Mouse (Mus musculus) liver, adult 2 months (tissue): ENCODE data around the gene Sorbs2. TPM values are rescaled to one million over a fixed set of nuclear protein-coding genes. Genes with fewer than 3 reads are reported as not detected.

Experiments used
- DNase-seq: peaks from one replicate; pipeline ENCODE4 v3.0.0-alpha.2; 2011; ENCODE audit warnings: low read depth, low spot score; ENCODE audit errors: extremely low read depth
- H3K27ac ChIP-seq: fragments of 200-500 bp; replicated peaks from 2 replicates; pipeline ENCODE4 v1.5.1; 2012; ENCODE audit warnings: low read depth, mild to moderate bottlenecking, control low read depth, inconsistent platforms, low read length; ENCODE audit not compliant: insufficient read depth
- H3K27me3 ChIP-seq: fragments of 200-500 bp; 2 replicates; pipeline ENCODE4 v1.6.1; 2012; ENCODE audit warnings: mild to moderate bottlenecking, moderate library complexity, low read length, inconsistent platforms; ENCODE audit not compliant: control insufficient read depth, insufficient read depth
- H3K36me3 ChIP-seq: fragments of 200-500 bp; 2 replicates; pipeline ENCODE4 v1.6.1; 2012; ENCODE audit warnings: low read length, inconsistent platforms; ENCODE audit not compliant: control insufficient read depth, insufficient read depth
- H3K4me1 ChIP-seq: fragments of 200-500 bp; 2 replicates; pipeline ENCODE4 v1.6.1; 2011; ENCODE audit warnings: low read length; ENCODE audit not compliant: control insufficient read depth, insufficient read depth
- H3K4me3 ChIP-seq: fragments of 200-500 bp; 2 replicates; pipeline ENCODE4 v1.5.1; 2011; ENCODE audit warnings: low read depth, mild to moderate bottlenecking, control low read depth, low read length, moderate library complexity; ENCODE audit not compliant: insufficient read depth
- H3K79me2 ChIP-seq: fragments of 200-500 bp; 2 replicates; pipeline ENCODE4 v1.6.1; 2012; ENCODE audit warnings: inconsistent platforms, mild to moderate bottlenecking, low read length, moderate library complexity; ENCODE audit not compliant: control insufficient read depth, insufficient read depth
- H3K9ac ChIP-seq: fragments of 200-500 bp; 2 replicates; pipeline ENCODE4 v1.6.1; 2012; ENCODE audit warnings: low read depth, mild to moderate bottlenecking, control low read depth, inconsistent platforms, low read length
- CTCF ChIP-seq: fragments of 200-500 bp; IDR thresholded peaks from 2 replicates; pipeline ENCODE4 v1.5.1; 2011; ENCODE audit warnings: low read depth, low read length, control low read depth
- POLR2A ChIP-seq: fragments of 200-500 bp; IDR thresholded peaks from 2 replicates; pipeline ENCODE4 v1.6.1; 2011; ENCODE audit warnings: low read length, control low read depth; ENCODE audit not compliant: insufficient read depth; ENCODE audit errors: extremely low read depth
- WGBS: fragments of 180-500 bp; shearing (Covaris S2); methylation state at CpG from one replicate; pipeline ENCODE4 v1.1.7; 2018; 5-methylcytosine and 5-hydroxymethylcytosine counted together
- polyA plus RNA-seq: library from polyadenylated mRNA; depleted of rRNA; stranded (reverse); fragments of >200 nt; gene quantifications from 2 replicates; pipeline ENCODE4 v1.2.3, GENCODE M21; 2012
- total RNA-seq: library from RNA; depleted of rRNA; stranded (reverse); fragments of >200 nt; gene quantifications from 2 replicates; pipeline ENCODE4 v1.2.3, GENCODE M21; 2014

Gene Sorbs2
- total and polyA plus RNA-seq, 2 experiments: 40.7 to 51.9 TPM

DNA sequence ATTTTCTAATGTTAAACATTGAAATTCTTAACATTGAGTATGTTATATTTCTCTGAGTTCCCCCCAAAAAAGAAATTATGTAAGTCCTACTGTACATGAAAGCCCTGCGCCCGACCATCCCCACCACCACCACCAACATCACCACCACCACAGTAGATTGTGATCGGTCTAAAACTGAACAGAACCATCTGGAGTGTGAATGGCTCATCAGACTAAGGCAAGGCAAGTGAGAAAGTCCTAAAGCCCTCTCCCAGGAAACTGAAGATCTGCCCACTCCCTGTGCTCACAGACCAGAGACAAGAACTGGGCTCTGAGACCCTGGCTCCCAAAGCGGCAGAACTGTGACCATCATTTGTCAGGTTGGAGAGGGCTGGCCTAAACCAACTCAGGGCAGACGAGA is 192.5 kb downstream of the Sorbs2 start:
- no peak for DNase-seq
- no peaks in the 10 kb centered on the region for H3K27me3 ChIP-seq

GRCm38 (mm10) chr8:45703700-45704101 is 196.1 kb downstream of the Sorbs2 start:
- Histone ChIP-seq H3K9ac (no peak overlapping the region), H3K27me3 (no peaks in the 10 kb centered on the region), H3K27ac (no peak overlapping the region), H3K79me2 (peaks cover 36% of the 10 kb centered on the region; the same call in 1 of the 2 replicates), H3K4me3 (no peak overlapping the region), H3K4me1 (no peaks in the 10 kb centered on the region), H3K36me3 (peaks cover 4% of the 10 kb centered on the region)
- WGBS: 81% methylated on average over 4 of the region's 4 CpGs
- TF ChIP-seq POLR2A (no peak), CTCF (no peak)
- DNase-seq: no peak

More for the DNA sequence above, 192.5 kb downstream of the Sorbs2 start:
- TF ChIP-seq POLR2A (no peak), CTCF (no peak)
- Histone ChIP-seq H3K4me3 (no peak overlapping the region), H3K27ac (no peak overlapping the region), H3K4me1 (no peaks in the 10 kb centered on the region), H3K79me2 (peaks cover 29% of the 10 kb centered on the region; the same call in 1 of the 2 replicates), H3K36me3 (peaks cover 5% of the 10 kb centered on the region), H3K9ac (no peak overlapping the region)
- 96% methylated on average over 5 of the region's 5 CpGs for WGBS

DNA sequence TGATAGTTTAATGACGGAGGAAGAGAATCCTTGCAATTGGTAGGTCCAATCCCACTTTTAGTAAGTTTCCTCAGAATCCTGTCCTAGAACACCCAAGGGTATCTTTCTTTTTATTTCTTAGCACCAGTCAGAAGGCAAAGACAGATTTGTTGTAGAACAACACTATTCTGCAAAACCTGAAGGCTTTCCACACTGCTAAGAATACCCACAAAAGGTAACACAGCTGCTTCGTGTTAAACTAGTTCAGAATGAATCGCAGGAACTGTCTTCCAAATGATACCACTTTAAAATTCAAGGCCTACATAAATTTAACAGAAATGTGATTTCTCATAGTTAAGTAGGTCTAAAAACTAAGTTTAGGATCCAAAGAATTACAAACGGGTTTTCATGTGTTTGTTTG is 201.5 kb downstream of the Sorbs2 start:
- Histone ChIP-seq H3K36me3 (peaks cover 8% of the 10 kb centered on the region), H3K4me1 (no peaks in the 10 kb centered on the region), H3K4me3 (no peak overlapping the region), H3K9ac (no peak overlapping the region), H3K27ac (no peak overlapping the region), H3K79me2 (peaks cover 12% of the 10 kb centered on the region; the same call in 1 of the 2 replicates), H3K27me3 (no peaks in the 10 kb centered on the region)
- 92% methylated on average over 4 of the region's 4 CpGs for WGBS
- DNase-seq: no peak
- TF ChIP-seq CTCF (no peak), POLR2A (no peak)

DNA sequence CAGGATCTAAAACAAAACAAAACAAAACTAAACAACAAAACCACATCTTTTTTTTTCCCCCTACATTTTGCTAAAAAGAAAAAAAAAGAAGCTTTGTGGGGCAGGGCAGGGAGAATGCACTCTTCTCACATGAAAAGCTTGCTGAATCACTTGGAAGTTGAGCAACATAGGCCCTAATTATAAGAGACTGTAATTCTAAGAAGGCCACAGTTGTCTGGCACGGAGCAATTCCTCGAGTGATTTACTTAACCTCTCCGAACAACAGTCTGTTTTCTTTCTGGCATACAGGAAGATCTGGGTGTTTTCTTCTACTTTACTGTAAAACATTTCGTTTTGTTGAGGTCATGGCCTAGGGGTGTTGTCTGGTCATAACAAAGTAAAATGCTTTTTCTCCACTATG is 202.1 kb downstream of the Sorbs2 start:
- Histone ChIP-seq H3K79me2 (peaks cover 10% of the 10 kb centered on the region; the same call in 1 of the 2 replicates), H3K4me1 (no peaks in the 10 kb centered on the region), H3K36me3 (peaks cover 10% of the 10 kb centered on the region), H3K4me3 (no peak overlapping the region), H3K27ac (no peak overlapping the region), H3K9ac (no peak overlapping the region), H3K27me3 (no peaks in the 10 kb centered on the region)
- WGBS: 81% methylated on average over 4 of the region's 4 CpGs
- no peak for DNase-seq
- TF ChIP-seq CTCF (no peak), POLR2A (no peak)

- Histone ChIP-seq H3K79me2 (peaks cover 9% of the 10 kb centered on the region; the same call in 1 of the 2 replicates), H3K27me3 (no peaks in the 10 kb centered on the region), H3K36me3 (peaks cover 13% of the 10 kb centered on the region), H3K9ac (no peak overlapping the region), H3K4me3 (no peak overlapping the region), H3K27ac (no peak overlapping the region), H3K4me1 (no peaks in the 10 kb centered on the region)
- DNase-seq: no peak
- WGBS: 95% methylated on average over 6 of the region's 6 CpGs
- TF ChIP-seq POLR2A (no peak), CTCF (no peak)
These were observed 205.0 kb downstream of the Sorbs2 start for GRCm38 (mm10) chr8:45712610-45713009.

DNA sequence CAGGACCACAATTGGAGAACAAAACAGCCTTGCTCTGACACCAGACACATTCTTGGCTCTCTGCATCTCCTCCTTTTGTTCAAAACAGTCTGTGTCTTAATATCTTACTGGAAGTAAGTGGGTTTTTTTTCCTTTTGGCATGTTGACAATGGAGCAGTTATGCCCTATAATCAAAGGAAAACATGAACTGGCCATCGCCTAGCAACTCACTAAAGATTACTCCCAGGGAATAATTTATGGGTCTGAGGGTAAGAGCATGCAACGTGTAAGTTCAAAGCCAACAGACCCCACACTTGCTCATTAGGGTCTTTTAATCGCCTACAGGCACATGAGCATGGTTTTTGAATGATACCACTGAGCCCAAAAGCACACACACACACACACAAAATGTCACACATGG is 207.2 kb downstream of the Sorbs2 start:
- Histone ChIP-seq H3K27me3 (no peaks in the 10 kb centered on the region), H3K79me2 (peaks cover 5% of the 10 kb centered on the region; the same call in 1 of the 2 replicates), H3K4me1 (peaks cover under 1% of the 10 kb centered on the region), H3K4me3 (no peak overlapping the region), H3K27ac (no peak overlapping the region), H3K36me3 (peaks cover 5% of the 10 kb centered on the region), H3K9ac (no peak overlapping the region)
- 69% methylated on average over 3 of the region's 3 CpGs for WGBS
- no peak for DNase-seq
- TF ChIP-seq POLR2A: no peak
